Mouse (Mus musculus) gastrocnemius, postnatal 4 days (tissue): Measurements from ENCODE around the gene Ksr2. TPM values are rescaled to one million over a fixed set of nuclear protein-coding genes. Genes with fewer than 3 reads are reported as not detected.

Source experiments
- DNase-seq, 2 experiments: peaks; one replicate each; pipeline ENCODE4 v3.0.0; 2021 to 2022; ENCODE audit warnings: low spot score in 2 of 2, mixed read lengths in 2 of 2
- total RNA-seq, 2 experiments: library from RNA; stranded (reverse); gene quantifications; 2 replicates each; pipeline ENCODE4 v1.2.3; 2021

The Ksr2 gene
- total RNA-seq, 2 experiments from 2014 or later, result 0.22 to 0.23 TPM

- DNase-seq, result no peak
Measured at GRCm38 (mm10) chr5:117521701-117522100, 107.9 kb downstream of the Ksr2 start.

- no peak for DNase-seq
Measured at GRCm38 (mm10) chr5:117522471-117522870, 108.7 kb downstream of the Ksr2 start.

GRCm38 (mm10) chr5:117523010-117523409, 109.2 kb downstream of the Ksr2 start:
- no peak for DNase-seq

- no peak for DNase-seq
Measured at GRCm38 (mm10) chr5:117530991-117531390, 117.2 kb downstream of the Ksr2 start.

- DNase-seq, result no peak
Measured at GRCm38 (mm10) chr5:117539221-117539620, 125.4 kb downstream of the Ksr2 start.

- DNase-seq, result no peak
Measured at GRCm38 (mm10) chr5:117541654-117542053, 127.9 kb downstream of the Ksr2 start.

GRCm38 (mm10) chr5:117546694-117547268, 133.0 kb downstream of the Ksr2 start:
- no peak for DNase-seq

- no peak for DNase-seq
Measured at GRCm38 (mm10) chr5:117550992-117551391, 137.2 kb downstream of the Ksr2 start.

- DNase-seq, result no peak
Measured at GRCm38 (mm10) chr5:117552096-117552495, 138.3 kb downstream of the Ksr2 start.

GRCm38 (mm10) chr5:117554505-117554904, 140.7 kb downstream of the Ksr2 start:
- DNase-seq, result no peak

- no peak for DNase-seq
Measured at GRCm38 (mm10) chr5:117556570-117556969, 142.8 kb downstream of the Ksr2 start.

- DNase-seq, result no peak
Measured at GRCm38 (mm10) chr5:117561080-117561479, 147.3 kb downstream of the Ksr2 start.

- no peak for DNase-seq
Measured at GRCm38 (mm10) chr5:117566051-117566665, 152.4 kb downstream of the Ksr2 start.

GRCm38 (mm10) chr5:117569190-117569795, 155.5 kb downstream of the Ksr2 start:
- DNase-seq, result no peak

GRCm38 (mm10) chr5:117572428-117572827, 158.6 kb downstream of the Ksr2 start:
- DNase-seq, result no peak

- no peak for DNase-seq
Measured at GRCm38 (mm10) chr5:117574894-117575293, 161.1 kb downstream of the Ksr2 start.

- no peak for DNase-seq
Measured at GRCm38 (mm10) chr5:117577598-117577997, 163.8 kb downstream of the Ksr2 start.

- DNase-seq, result no peak
Measured at GRCm38 (mm10) chr5:117581711-117582110, 167.9 kb downstream of the Ksr2 start.

- no peak for DNase-seq
Measured at GRCm38 (mm10) chr5:117584428-117584827, 170.6 kb downstream of the Ksr2 start.

GRCm38 (mm10) chr5:117589266-117589665, 175.5 kb downstream of the Ksr2 start:
- no peak for DNase-seq

GRCm38 (mm10) chr5:117593273-117593672, 179.5 kb downstream of the Ksr2 start:
- DNase-seq, result no peak

GRCm38 (mm10) chr5:117596803-117597202, 183.0 kb downstream of the Ksr2 start:
- no peak for DNase-seq

GRCm38 (mm10) chr5:117602026-117602425, 188.2 kb downstream of the Ksr2 start:
- no peak for DNase-seq
